Mouse (Mus musculus) neutrophil, adult 59 days (primary cell): ENCODE results near the gene Qpctl. TPM values are rescaled to one million over a fixed set of nuclear protein-coding genes. Genes with fewer than 3 reads are reported as not detected.

Source experiments
- total RNA-seq, 2 experiments: library from RNA; stranded (reverse); gene quantifications; 1 replicate in 1 of 2; 2 replicates in 1 of 2; pipeline ENCODE4 v1.2.4; 2023

Qpctl gene
- 10 to 100 TPM; 10.0 to 10.4 TPM for total RNA-seq

DNA sequence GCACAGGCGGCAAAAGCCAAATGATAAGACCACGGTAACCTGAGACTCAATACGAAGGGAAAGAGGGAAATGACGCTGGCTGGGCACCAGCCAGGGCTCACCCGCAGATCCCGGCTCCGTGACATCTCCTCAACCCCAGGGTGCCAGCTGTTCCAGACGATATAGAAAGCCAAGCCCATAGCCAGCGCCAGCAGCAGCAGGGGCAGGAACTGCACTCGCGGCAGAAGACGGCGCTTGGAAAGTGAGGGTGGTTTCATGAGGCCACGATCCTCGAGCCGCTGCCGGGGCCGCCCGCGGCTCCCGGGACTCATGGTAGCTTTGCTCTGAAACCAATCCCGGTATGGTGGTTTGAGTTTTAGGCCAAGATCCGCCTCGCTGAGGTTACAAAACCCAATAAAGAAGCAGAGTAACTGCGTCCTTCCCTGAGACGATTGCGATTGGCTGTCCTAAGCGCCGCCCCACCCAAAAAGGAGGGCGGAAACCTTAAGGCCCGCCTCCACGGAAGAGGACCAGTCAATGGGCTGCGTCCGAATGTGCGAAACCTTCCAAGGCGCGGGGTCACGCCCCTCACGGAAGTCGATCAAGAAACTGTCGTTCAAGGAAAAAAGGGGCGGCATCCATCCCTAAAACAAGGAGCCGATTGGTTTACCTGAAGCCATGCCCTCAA, at the start of gene Qpctl:
Qpctl (minus strand) TSS at position 417 of the 667 bp plus-strand sequence.

GRCm38 (mm10) chr7:19175708-19176515, 26.8 kb upstream of the Qpctl start, which contains the start of gene Eml2:
Eml2 (plus strand) TSS chr7:19176421.

DNA sequence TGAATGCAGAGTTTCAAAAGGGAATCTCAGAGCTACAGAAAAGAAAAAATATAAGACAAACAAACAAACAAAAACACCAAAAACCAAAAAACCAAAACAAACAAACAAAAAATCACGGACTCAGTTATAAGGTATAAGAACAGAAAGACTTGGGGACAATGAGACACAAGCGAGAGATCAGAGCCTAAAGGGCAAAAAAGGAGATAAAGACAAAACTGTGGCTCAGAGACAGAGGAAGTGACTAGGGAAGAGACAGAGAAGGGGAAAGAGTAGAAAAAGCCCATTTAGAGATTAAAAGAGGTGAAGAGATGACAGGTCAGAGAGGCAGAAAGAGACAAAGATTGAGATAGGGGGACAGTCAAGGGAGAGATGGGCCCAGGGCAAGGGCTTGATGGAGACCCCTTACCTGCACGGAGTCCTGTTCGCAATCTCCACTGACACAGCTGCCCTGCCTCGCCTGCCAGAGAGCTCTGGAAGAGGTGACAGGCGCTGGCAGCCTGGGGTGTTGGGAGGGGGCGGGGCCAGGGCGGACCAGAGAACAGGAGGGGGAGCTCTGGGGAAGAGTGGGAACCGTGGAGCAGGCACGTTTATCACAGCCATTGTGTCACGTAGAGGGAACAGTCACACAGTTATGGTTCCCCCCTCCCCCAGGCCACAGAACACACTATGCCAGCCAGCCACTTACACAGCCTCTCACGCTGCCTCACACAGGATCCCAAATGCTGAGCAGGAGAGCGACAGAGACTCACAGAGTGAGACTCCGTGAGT, 16.7 kb upstream of the Qpctl start, which contains the start of gene Gipr:
Gipr (minus strand) TSS at position 472 of the 768 bp plus-strand sequence.

DNA sequence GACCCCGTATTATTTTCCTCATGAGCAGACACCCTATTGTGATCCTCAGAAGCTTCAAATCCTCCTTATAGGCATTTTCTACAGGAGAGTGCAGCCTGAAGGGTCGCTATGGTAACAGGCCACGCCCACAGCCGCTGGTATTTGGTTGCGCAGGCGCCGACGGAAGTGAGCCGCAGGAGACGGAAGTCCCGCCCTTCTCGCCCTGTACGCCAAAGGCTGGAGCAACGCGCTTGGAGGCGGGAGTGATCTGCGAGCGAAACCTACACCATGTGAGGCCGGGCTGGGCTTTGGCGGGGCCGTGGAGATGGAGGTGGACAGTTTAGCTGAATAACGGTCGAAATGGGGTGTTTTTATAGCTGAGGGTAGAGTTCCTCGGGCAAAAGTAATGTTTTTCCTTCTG, 535 bp upstream of the Qpctl start, which contains the start of gene Snrpd2:
Snrpd2 (plus strand) TSS at position 97 of the 400 bp plus-strand sequence.

GRCm38 (mm10) chr7:19119631-19120429, 29.3 kb downstream of the Qpctl start, which contains the start of gene Fbxo46:
Fbxo46 (plus strand) TSS chr7:19119859.

DNA sequence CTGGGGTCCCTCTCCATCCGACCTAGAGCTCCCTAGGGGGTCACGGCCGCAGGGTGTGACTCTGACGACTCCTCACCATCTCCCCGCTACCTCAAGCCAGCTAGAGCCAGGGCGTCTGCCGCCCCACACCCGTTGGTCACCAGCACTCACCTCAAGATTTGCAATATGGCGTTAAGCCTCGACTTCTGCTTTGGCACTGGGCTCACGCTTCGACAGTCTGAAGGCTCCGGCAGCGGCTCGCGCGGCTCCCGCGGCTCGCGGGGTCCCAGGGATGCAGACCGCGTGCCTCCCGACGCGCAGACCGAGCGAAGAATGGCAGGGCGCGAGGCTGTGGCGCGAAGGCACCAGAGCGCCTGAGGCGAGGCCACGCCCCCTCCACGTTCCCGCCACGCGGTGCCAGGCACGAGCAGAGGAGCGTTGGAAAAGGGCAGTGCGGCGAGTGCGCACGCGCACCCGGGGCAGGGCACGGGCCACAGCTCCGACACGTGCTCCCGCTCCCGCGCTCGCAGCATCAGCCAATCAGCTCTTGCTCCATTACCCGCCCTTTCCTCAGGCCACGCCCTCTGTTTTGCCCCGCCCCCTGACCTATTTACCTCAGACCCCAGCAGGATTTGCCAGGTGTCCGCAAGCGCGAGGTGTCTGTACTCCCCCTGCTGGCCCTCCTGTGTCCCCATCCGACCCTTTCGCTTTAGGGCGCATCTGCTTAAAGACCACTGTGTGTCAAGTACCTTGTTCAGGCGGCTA, 30.9 kb downstream of the Qpctl start, which contains the start of gene Gm4969:
Gm4969 (minus strand) TSS at position 341 of the 744 bp plus-strand sequence.

DNA sequence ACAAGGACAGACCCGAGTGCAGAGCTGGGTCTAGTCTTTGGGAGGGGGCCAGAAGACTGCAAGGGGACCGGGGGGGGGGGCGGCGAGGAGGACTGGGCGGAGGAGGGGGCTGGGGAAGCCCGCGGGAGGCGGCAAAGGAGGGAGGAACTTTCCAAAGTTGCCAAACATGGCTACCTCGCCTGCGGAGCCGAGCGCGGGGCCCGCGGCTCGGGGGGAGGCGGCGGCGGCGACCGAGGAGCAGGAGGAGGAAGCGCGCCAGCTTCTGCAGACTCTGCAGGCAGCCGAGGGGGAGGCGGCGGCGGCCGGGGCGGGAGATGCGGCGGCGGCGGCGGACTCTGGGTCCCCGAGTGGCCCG, 54.6 kb downstream of the Qpctl start, which contains the start of gene Six5:
Six5 (plus strand) TSS at position 124 of the 355 bp plus-strand sequence.

Other genes starting within 250 kb of the Qpctl start
- 10 to 100 TPM; 11.5 to 13.9 TPM for gene Ccdc61, start 238.9 kb downstream of the Qpctl start, total RNA-seq
- gene Nova2, start 223.4 kb downstream of the Qpctl start, total RNA-seq = under 1 TPM in 1 of 2 experiments, not detected in 1; 0.04 TPM
- not detected for gene Nanos2, start 161.9 kb downstream of the Qpctl start, total RNA-seq
- gene Mypop, start 158.0 kb downstream of the Qpctl start, total RNA-seq = under 1 TPM in 1 of 2 experiments, not detected in 1; 0.33 TPM
- 10 to 100 TPM; 15.0 to 15.1 TPM for gene Irf2bp1, start 145.2 kb downstream of the Qpctl start, total RNA-seq
- not detected for gene Foxa3, start 125.8 kb downstream of the Qpctl start, total RNA-seq
- gene Sympk, start 124.9 kb downstream of the Qpctl start, total RNA-seq = 10 to 100 TPM; 53.1 to 63.9 TPM
- not detected for gene Rsph6a, start 94.6 kb downstream of the Qpctl start, total RNA-seq
- gene Dmwd, start 73.1 kb downstream of the Qpctl start, total RNA-seq = 10 to 100 TPM; 15.0 to 21.7 TPM
- gene Dmpk, start 65.4 kb downstream of the Qpctl start, total RNA-seq = 10 to 100 TPM in 1 of 2 experiments, 1 to 10 TPM in 1; 9.9 to 10.7 TPM
- under 1 TPM; 0.11 to 0.33 TPM for gene Six5, start 54.7 kb downstream of the Qpctl start, total RNA-seq
- not detected for gene Gm4969, start 30.9 kb downstream of the Qpctl start, total RNA-seq
- gene Fbxo46, start 29.4 kb downstream of the Qpctl start, total RNA-seq = 10 to 100 TPM; 14.9 to 15.0 TPM
- 10 to 100 TPM; 39.5 to 43.0 TPM for gene Snrpd2, start 431 bp upstream of the Qpctl start, total RNA-seq
- gene Gipr, start 16.8 kb upstream of the Qpctl start, total RNA-seq = not detected
- gene Eml2, start 27.1 kb upstream of the Qpctl start, total RNA-seq = 10 to 100 TPM; 60.2 to 79.8 TPM
- gene Gpr4, start 63.2 kb upstream of the Qpctl start, total RNA-seq = under 1 TPM in 1 of 2 experiments, not detected in 1; 0.13 TPM
- 10 to 100 TPM; 22.3 to 24.6 TPM for gene Opa3, start 79.0 kb upstream of the Qpctl start, total RNA-seq
- gene Vasp, start 122.5 kb upstream of the Qpctl start, total RNA-seq = 100 to 1,000 TPM; 636 to 660 TPM
- gene Ppm1n, start 130.8 kb upstream of the Qpctl start, total RNA-seq = under 1 TPM in 1 of 2 experiments, not detected in 1; 0.49 TPM
- not detected for gene Rtn2, start 133.3 kb upstream of the Qpctl start, total RNA-seq
- 1,000 to 10,000 TPM in 1 of 2 experiments, 100 to 1,000 TPM in 1; 803 to 1,216 TPM for gene Fosb, start 160.8 kb upstream of the Qpctl start, total RNA-seq
- gene Ercc1, start 195.5 kb upstream of the Qpctl start, total RNA-seq = 10 to 100 TPM; 17.0 to 24.4 TPM
- gene Cd3eap, start 210.2 kb upstream of the Qpctl start, total RNA-seq = 1 to 10 TPM; 6.7 to 7.1 TPM
- 1 to 10 TPM; 1.7 to 2.0 TPM for gene Ppp1r13l, start 210.5 kb upstream of the Qpctl start, total RNA-seq
- 10 to 100 TPM; 15.0 to 20.7 TPM for gene Ercc2, start 232.7 kb upstream of the Qpctl start, total RNA-seq